Mouse (Mus musculus) CH12.LX (cell line): ENCODE measurements at regions not wholly inside any gene's neighbourhood (a gene's known extent, or its start where the extent isn't known, plus 50 kb on each side); places are given as distances from the start of the nearest gene placed in this dataset.

Experiments used
- BHLHE40 ChIP-seq: IDR thresholded peaks from 2 replicates; pipeline ENCODE4 v1.6.1; 2011; ENCODE audit warnings: mild to moderate bottlenecking, low read depth, low read length, improper control_type of control experiment
- CTCF ChIP-seq, 2 experiments: IDR thresholded peaks in 1 of 2; conservative IDR thresholded peaks in 1 of 2; 2 replicates each; pipeline ENCODE4 v1.5.1; 2011 to 2012; ENCODE audit warnings: low read depth in 2 of 2, low read length in 2 of 2, improper control_type of control experiment in 1 of 2, inconsistent platforms in 1 of 2, mild to moderate bottlenecking in 1 of 2, moderate library complexity in 1 of 2
- ETS1 ChIP-seq: conservative IDR thresholded peaks from 2 replicates; pipeline ENCODE4 v1.6.1; 2012; ENCODE audit warnings: low read depth, mild to moderate bottlenecking, inconsistent platforms, low read length, improper control_type of control experiment, moderate library complexity
- KAT2A ChIP-seq: IDR thresholded peaks from 2 replicates; pipeline ENCODE4 v1.6.1; 2012; ENCODE audit warnings: low read length, improper control_type of control experiment, inconsistent platforms; ENCODE audit not compliant: insufficient replicate concordance
- MXI1 ChIP-seq: IDR thresholded peaks from 2 replicates; pipeline ENCODE4 v1.6.1; 2011; ENCODE audit warnings: mild to moderate bottlenecking, low read depth, low read length, improper control_type of control experiment
- NELFE ChIP-seq: IDR thresholded peaks from 2 replicates; pipeline ENCODE4 v1.6.1; 2011; ENCODE audit warnings: low read depth, low read length, improper control_type of control experiment
- NRF1 ChIP-seq: IDR thresholded peaks from 2 replicates; pipeline ENCODE4 v1.6.1; 2014; ENCODE audit warnings: low read depth, mild to moderate bottlenecking, inconsistent platforms, low read length, improper control_type of control experiment, moderate library complexity
- POLR2A ChIP-seq: IDR thresholded peaks from 2 replicates; pipeline ENCODE4 v1.6.1; 2011; ENCODE audit warnings: low read depth, mild to moderate bottlenecking, improper control_type of control experiment, low read length
- POLR2AphosphoS2 ChIP-seq: IDR thresholded peaks from 2 replicates; pipeline ENCODE4 v1.6.1; 2011; ENCODE audit warnings: low read depth, low read length, improper control_type of control experiment
- RAD21 ChIP-seq: IDR thresholded peaks from 2 replicates; pipeline ENCODE4 v1.6.1; 2011; ENCODE audit warnings: low read depth, mild to moderate bottlenecking, low read length, improper control_type of control experiment, moderate library complexity
- SIN3A ChIP-seq: IDR thresholded peaks from 2 replicates; pipeline ENCODE4 v1.6.1; 2012; ENCODE audit warnings: low read length, improper control_type of control experiment, inconsistent platforms
- USF1 ChIP-seq: IDR thresholded peaks from 2 replicates; pipeline ENCODE4 v1.6.1; 2014; ENCODE audit warnings: low read depth, mild to moderate bottlenecking, inconsistent platforms, low read length, improper control_type of control experiment
- ZMIZ1 ChIP-seq: IDR thresholded peaks from 2 replicates; pipeline ENCODE4 v1.6.1; 2012; ENCODE audit warnings: low read depth, mild to moderate bottlenecking, inconsistent platforms, low read length, improper control_type of control experiment

DNA sequence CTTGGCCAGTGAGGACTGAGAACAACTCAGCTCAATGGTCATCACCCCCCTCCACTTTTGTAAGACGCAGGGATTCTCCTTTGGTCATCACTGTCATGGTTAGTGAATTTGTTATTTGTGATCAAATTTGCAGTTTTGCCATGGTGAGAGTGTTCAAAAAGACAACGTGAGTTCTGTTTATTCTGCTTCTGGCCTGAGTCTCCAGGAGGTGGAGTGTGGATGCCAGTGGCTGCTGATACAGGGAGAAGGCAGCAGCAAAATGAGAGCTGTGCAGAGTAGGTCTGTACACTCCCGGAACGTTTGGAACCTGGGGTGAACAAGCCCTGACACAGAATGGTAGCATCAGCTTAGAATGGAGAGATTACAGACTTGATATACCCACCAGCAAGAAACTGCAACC lies 229.1 kb downstream of the Btg1 start:
- TF ChIP-seq ZMIZ1 (no peak), KAT2A (no peak), CTCF (conservative IDR thresholded peaks at IDR 0.05 in 1 of 2, IDR thresholded peaks at IDR 0.05 in 1 of 2; ENCODE audit: low read depth in 2 of 2, low read length in 2 of 2) (no peak), POLR2A (no peak), RAD21 (no peak), NELFE (no peak), USF1 (no peak), MXI1 (no peak), POLR2AphosphoS2 (no peak), BHLHE40 (no peak), SIN3A (no peak), NRF1 (no peak), ETS1 (no peak)
